Mouse (Mus musculus): ENCODE measurements around the gene Mettl14. TPM values are rescaled to one million over a fixed set of nuclear protein-coding genes. Genes with fewer than 3 reads are reported as not detected.
"Not testable (repeated sequence)": the region's sequence is repeated elsewhere in the genome, so short reads cannot be mapped to it uniquely, and the experiment has no call there.

Gene Mettl14
- polyA plus RNA-seq, 1 experiment from 2014 or later, result 24.9 TPM

DNA sequence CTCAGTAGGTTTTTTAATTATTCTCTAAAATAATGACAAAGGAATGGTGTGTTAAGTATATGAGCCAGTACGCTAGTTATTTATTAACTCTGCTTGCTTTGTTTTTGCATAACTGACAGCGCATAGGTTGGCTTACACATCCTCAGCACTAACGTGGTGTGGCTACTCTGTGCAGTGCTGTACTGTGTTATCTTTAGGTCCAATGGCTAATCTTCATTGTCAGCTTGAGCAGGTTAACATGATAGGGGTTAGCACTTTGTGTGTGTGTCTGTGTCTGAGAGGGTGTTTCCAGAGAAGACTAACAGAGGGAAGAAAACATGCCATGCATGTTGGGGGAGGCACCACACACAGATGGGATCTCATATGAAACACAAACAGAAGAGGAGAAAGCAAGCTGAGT, 19.0 kb upstream of the Mettl14 start:
- 68% methylated on average over 3 of the region's 3 CpGs for WGBS
- no peaks in the 10 kb centered on the region for H3K9me3 ChIP-seq (ENCODE audit: control insufficient read depth, low read length)
- H3K4me3 ChIP-seq (ENCODE audit: low read length), result no peak overlapping the region
- no peaks in the 10 kb centered on the region for H3K4me1 ChIP-seq (ENCODE audit: control insufficient read depth, insufficient read depth, low read length)
- H3K27ac ChIP-seq (ENCODE audit: low read length), result no peak overlapping the region
- no peaks in the 10 kb centered on the region for H3K36me3 ChIP-seq (ENCODE audit: control insufficient read depth, insufficient read depth, low read length)
- no peak overlapping the region for H3K4me2 ChIP-seq (ENCODE audit: low read depth, low read length)
- H3K9ac ChIP-seq (ENCODE audit: low read depth, low read length), result no peak overlapping the region
- no peaks in the 10 kb centered on the region for H3K27me3 ChIP-seq (replicated peaks; ENCODE audit: control insufficient read depth, insufficient read depth, low read length)
- ATAC-seq, result peak; percentile 50

DNA sequence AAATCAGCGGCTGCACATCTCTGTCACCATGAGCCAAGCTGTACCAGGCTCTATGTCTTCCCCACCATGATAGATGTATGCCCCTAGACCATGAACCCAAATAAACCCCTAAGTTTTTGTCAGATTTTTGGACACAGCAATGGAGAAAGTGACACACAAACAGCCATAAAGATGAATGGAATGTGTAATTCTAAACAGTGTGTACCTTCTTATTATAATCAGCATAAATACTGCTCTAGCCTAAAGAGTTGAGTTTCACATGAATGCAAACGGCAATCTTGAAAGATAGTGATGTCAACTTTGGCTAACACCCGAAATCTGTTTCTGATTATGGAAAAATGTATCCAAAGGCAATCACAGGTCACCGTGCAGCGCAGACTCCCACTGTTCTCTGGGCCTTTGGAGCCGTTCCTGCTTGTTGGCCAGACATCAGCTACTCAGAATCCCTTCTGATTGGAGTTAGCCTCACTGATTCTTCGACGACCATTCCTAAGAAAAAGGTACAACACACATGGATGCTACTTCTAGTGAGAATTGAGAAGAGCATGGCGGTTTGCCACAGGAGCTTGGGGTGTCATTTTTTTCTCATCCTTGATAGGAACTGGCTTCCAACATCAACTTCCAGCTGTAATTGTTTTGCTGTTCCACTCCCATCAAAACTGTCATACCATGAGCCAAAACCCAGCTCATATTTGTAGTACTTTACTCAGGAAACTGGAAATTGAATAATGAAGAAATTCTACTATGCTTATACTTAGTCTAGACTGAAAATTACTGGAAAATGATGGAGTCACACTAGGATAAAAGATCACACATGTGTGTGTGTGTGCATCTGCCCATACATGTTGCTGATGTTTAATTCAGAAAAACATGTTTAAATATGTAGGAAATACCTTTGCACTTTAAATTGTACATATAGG, 11.9 kb upstream of the Mettl14 start:
- 75% methylated on average over 9 of the region's 9 CpGs for WGBS
- Histone ChIP-seq H3K9me3 (ENCODE audit: control insufficient read depth, low read length) (no peaks in the 10 kb centered on the region), H3K4me1 (ENCODE audit: control insufficient read depth, insufficient read depth, low read length) (no peaks in the 10 kb centered on the region), H3K9ac (ENCODE audit: low read depth, low read length) (no peak overlapping the region), H3K4me2 (ENCODE audit: low read depth, low read length) (no peak overlapping the region), H3K4me3 (ENCODE audit: low read length) (no peak overlapping the region), H3K27me3 (replicated peaks; ENCODE audit: control insufficient read depth, insufficient read depth, low read length) (no peaks in the 10 kb centered on the region), H3K27ac (ENCODE audit: low read length) (no peak overlapping the region), H3K36me3 (ENCODE audit: control insufficient read depth, insufficient read depth, low read length) (no peaks in the 10 kb centered on the region)
- ATAC-seq, result no peak

DNA sequence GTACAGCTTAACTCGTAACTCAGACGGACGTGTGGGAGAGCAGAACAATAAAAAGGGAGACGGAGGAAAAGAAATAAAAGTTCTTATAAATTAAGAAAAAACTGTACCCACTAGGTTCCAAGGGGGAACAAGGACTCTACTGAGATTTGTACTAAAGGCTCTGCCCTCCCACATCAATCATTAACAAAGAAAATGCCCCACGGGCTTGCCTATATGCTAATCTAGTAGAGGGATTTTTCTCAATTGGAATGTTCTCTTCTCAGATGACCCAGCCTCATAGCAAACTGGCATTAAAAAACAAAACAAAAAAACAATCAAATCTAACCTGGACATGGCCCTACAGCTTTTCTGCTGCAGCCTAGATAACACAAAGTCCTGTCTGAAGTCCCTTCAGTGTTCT, 9.7 kb upstream of the Mettl14 start:
- no peaks in the 10 kb centered on the region for H3K9me3 ChIP-seq (ENCODE audit: control insufficient read depth, low read length)

DNA sequence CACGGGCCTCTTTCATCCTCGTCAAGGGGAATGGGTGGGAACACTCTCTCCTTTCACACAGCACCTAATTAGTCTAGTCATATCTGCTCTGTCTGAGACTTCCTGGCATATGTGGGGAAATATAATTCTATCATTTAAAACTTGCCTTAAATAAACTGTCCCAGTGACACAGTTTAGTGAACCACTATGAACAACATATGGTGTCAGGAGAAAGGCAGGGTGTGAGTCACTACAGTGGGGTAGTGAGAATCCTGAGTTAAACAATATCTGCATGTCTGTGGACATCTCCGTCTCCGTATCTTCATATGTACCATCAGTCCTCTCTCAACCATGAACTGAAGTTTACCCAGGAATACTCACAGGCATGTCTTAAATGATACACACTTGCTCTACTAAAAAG, 5.3 kb upstream of the Mettl14 start:
- H3K9ac ChIP-seq (ENCODE audit: low read depth, low read length), result no peak overlapping the region
- 77% methylated on average over 4 of the region's 4 CpGs for WGBS
- no peaks in the 10 kb centered on the region for H3K36me3 ChIP-seq (ENCODE audit: control insufficient read depth, insufficient read depth, low read length)
- H3K4me3 ChIP-seq (ENCODE audit: low read length), result no peak overlapping the region
- H3K27ac ChIP-seq (ENCODE audit: low read length), result no peak overlapping the region
- no peaks in the 10 kb centered on the region for H3K4me1 ChIP-seq (ENCODE audit: control insufficient read depth, insufficient read depth, low read length)
- H3K9me3 ChIP-seq (ENCODE audit: control insufficient read depth, low read length), result no peaks in the 10 kb centered on the region
- no peak overlapping the region for H3K4me2 ChIP-seq (ENCODE audit: low read depth, low read length)
- ATAC-seq, result no peak
- no peaks in the 10 kb centered on the region for H3K27me3 ChIP-seq (replicated peaks; ENCODE audit: control insufficient read depth, insufficient read depth, low read length)

More for the DNA sequence above, 9.7 kb upstream of the Mettl14 start:
- 83% methylated on average over 5 of the region's 5 CpGs for WGBS
- ATAC-seq, result no peak
- no peak overlapping the region for H3K4me2 ChIP-seq (ENCODE audit: low read depth, low read length)
- no peak overlapping the region for H3K9ac ChIP-seq (ENCODE audit: low read depth, low read length)
- H3K27ac ChIP-seq (ENCODE audit: low read length), result no peak overlapping the region
- H3K4me3 ChIP-seq (ENCODE audit: low read length), result no peak overlapping the region
- no peaks in the 10 kb centered on the region for H3K27me3 ChIP-seq (replicated peaks; ENCODE audit: control insufficient read depth, insufficient read depth, low read length)
- no peaks in the 10 kb centered on the region for H3K4me1 ChIP-seq (ENCODE audit: control insufficient read depth, insufficient read depth, low read length)
- no peaks in the 10 kb centered on the region for H3K36me3 ChIP-seq (ENCODE audit: control insufficient read depth, insufficient read depth, low read length)

- peak overlapping the region; percentile 82 for H3K4me3 ChIP-seq (ENCODE audit: low read length)
- H3K27ac ChIP-seq (ENCODE audit: low read length), result peak overlapping the region; percentile 96
- H3K27me3 ChIP-seq (replicated peaks; ENCODE audit: control insufficient read depth, insufficient read depth, low read length); H3K9me3 ChIP-seq (ENCODE audit: control insufficient read depth, low read length); H3K36me3 ChIP-seq (ENCODE audit: control insufficient read depth, insufficient read depth, low read length); H3K4me1 ChIP-seq (ENCODE audit: control insufficient read depth, insufficient read depth, low read length): not testable (repeated sequence)
- WGBS, result 16% methylated on average over 12 of the region's 12 CpGs
- peak overlapping the region; percentile 53 for H3K4me2 ChIP-seq (ENCODE audit: low read depth, low read length)
- ATAC-seq, result peak; percentile 78
- H3K9ac ChIP-seq (ENCODE audit: low read depth, low read length), result peak overlapping the region; percentile 77; the same call in 1 of the 2 replicates
Measured at GRCm38 (mm10) chr3:123386157-123386780, 361 bp upstream of the Mettl14 start.

GRCm38 (mm10) chr3:123385118-123385485, 806 bp downstream of the Mettl14 start:
- Histone ChIP-seq H3K9ac (ENCODE audit: low read depth, low read length) (peak overlapping the region; percentile 77), H3K4me1 (ENCODE audit: control insufficient read depth, insufficient read depth, low read length) (peaks cover 8% of the 10 kb centered on the region; the same call in 1 of the 2 replicates), H3K36me3 (ENCODE audit: control insufficient read depth, insufficient read depth, low read length) (peaks cover 7% of the 10 kb centered on the region), H3K27me3 (replicated peaks; ENCODE audit: control insufficient read depth, insufficient read depth, low read length) (no peaks in the 10 kb centered on the region), H3K27ac (ENCODE audit: low read length) (peak overlapping the region; percentile 96), H3K4me2 (ENCODE audit: low read depth, low read length) (peak overlapping the region; percentile 76), H3K9me3 (ENCODE audit: control insufficient read depth, low read length) (no peaks in the 10 kb centered on the region), H3K4me3 (ENCODE audit: low read length) (peak overlapping the region; percentile 82)
- 14% methylated on average over 6 of the region's 6 CpGs for WGBS
- peak; percentile 19; the same call in 1 of the 2 replicates for ATAC-seq

DNA sequence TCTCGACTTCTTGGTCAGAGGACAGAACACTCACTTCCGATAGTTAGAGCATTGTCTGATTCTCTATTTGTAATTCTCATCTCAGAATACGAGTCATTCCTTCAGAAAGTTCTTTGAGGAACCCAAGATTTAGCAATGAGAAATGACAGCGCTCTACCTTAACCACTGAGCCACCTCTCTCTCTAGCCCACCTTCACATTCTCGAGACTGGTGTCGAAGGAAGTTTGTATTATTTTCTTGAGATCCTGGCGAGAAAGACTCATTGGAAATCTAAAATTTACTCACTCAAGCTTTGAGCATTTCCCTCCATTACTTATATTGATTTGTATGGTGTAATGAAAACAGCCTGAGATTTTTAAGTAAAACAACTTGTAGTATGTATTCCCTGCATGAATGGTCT, 1.5 kb downstream of the Mettl14 start:
- peaks cover 7% of the 10 kb centered on the region for H3K36me3 ChIP-seq (ENCODE audit: control insufficient read depth, insufficient read depth, low read length)
- H3K4me1 ChIP-seq (ENCODE audit: control insufficient read depth, insufficient read depth, low read length), result peaks cover 8% of the 10 kb centered on the region; the same call in 1 of the 2 replicates
- H3K27me3 ChIP-seq (replicated peaks; ENCODE audit: control insufficient read depth, insufficient read depth, low read length), result no peaks in the 10 kb centered on the region
- H3K27ac ChIP-seq (ENCODE audit: low read length), result no peak overlapping the region
- H3K9ac ChIP-seq (ENCODE audit: low read depth, low read length), result peak overlapping the region; percentile 21; the same call in 1 of the 2 replicates
- no peaks in the 10 kb centered on the region for H3K9me3 ChIP-seq (ENCODE audit: control insufficient read depth, low read length)
- peak overlapping the region; percentile 11; the same call in 1 of the 2 replicates for H3K4me2 ChIP-seq (ENCODE audit: low read depth, low read length)
- WGBS, result 91% methylated on average over 7 of the region's 7 CpGs
- no peak for ATAC-seq
- H3K4me3 ChIP-seq (ENCODE audit: low read length), result peak overlapping the region; percentile 82; the same call in 1 of the 2 replicates

GRCm38 (mm10) chr3:123376562-123376961, 9.3 kb downstream of the Mettl14 start:
- Histone ChIP-seq H3K9me3 (ENCODE audit: control insufficient read depth, low read length) (no peaks in the 10 kb centered on the region), H3K27me3 (replicated peaks; ENCODE audit: control insufficient read depth, insufficient read depth, low read length) (no peaks in the 10 kb centered on the region), H3K9ac (ENCODE audit: low read depth, low read length) (no peak overlapping the region), H3K4me1 (ENCODE audit: control insufficient read depth, insufficient read depth, low read length) (no peaks in the 10 kb centered on the region), H3K4me2 (ENCODE audit: low read depth, low read length) (no peak overlapping the region), H3K36me3 (ENCODE audit: control insufficient read depth, insufficient read depth, low read length) (peaks cover 7% of the 10 kb centered on the region), H3K4me3 (ENCODE audit: low read length) (no peak overlapping the region), H3K27ac (ENCODE audit: low read length) (no peak overlapping the region)
- ATAC-seq, result no peak
- 94% methylated on average over 3 of the region's 3 CpGs for WGBS

DNA sequence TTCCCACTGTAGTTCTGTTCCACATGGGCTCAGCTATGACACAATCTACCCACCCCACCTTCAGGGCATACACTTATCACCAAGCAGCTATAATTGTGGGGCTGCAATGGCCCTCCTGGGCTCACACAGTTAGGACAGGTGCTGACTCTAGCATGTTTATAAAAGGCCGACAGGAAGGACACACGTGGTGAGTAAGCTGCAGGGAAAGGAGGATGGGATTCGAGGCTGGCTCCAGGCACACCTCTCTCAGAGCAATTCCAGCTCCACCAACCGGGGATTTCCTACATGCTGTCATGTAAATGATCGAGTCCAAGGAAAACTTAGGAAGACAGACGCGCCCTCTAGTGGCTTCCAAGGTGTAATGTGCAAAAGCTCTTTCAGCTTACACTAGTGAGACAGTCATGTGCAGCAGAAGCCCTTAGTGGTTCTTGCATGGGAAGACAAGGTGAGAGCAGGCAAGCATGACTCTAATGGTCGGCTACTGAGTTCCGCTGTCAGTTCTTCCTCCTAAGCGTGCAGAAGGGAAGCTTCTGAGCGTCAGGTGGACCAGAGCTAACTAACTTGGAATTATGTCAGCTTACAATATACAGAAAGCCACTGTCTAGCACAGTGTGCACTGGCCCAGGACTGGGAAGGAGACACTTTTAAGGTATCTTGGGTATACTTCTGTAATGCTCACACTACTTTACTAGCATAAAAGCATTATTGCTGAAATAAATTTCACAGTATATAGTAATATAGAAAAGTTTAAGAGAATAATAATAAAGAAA, 14.0 kb downstream of the Mettl14 start:
- Histone ChIP-seq H3K4me3 (ENCODE audit: low read length) (no peak overlapping the region), H3K36me3 (ENCODE audit: control insufficient read depth, insufficient read depth, low read length) (peaks cover 8% of the 10 kb centered on the region; the same call in 1 of the 2 replicates), H3K27ac (ENCODE audit: low read length) (no peak overlapping the region; the same call in 1 of the 2 replicates), H3K4me2 (ENCODE audit: low read depth, low read length) (no peak overlapping the region), H3K9me3 (ENCODE audit: control insufficient read depth, low read length) (no peaks in the 10 kb centered on the region), H3K9ac (ENCODE audit: low read depth, low read length) (no peak overlapping the region), H3K4me1 (ENCODE audit: control insufficient read depth, insufficient read depth, low read length) (no peaks in the 10 kb centered on the region), H3K27me3 (replicated peaks; ENCODE audit: control insufficient read depth, insufficient read depth, low read length) (no peaks in the 10 kb centered on the region)
- peak; percentile 87 for ATAC-seq
- WGBS, result 33% methylated on average over 11 of the region's 11 CpGs
